Mouse (Mus musculus) heart, embryonic 13.5 days (tissue): Measurements from ENCODE around the gene Lsamp. TPM values are rescaled to one million over a fixed set of nuclear protein-coding genes. Genes with fewer than 3 reads are reported as not detected.

Source experiments
- ATAC-seq: fragments of 200-750 bp; cut with Nextera tagmentation; 2 replicates; pipeline ENCODE4 v1.8.0; 2017; ENCODE audit warnings: moderate TSS enrichment; ENCODE audit not compliant: insufficient number of reproducible peaks, low FRiP score, low TSS enrichment; ENCODE audit errors: extremely low read depth
- H3K27ac ChIP-seq: fragments of 300-500 bp; sonication (generic); replicated peaks from 2 replicates; pipeline ENCODE4 v1.5.1; 2015; ENCODE audit warnings: moderate library complexity, mild to moderate bottlenecking, inconsistent platforms
- H3K27me3 ChIP-seq: fragments of 300-500 bp; sonication (generic); replicated peaks from 2 replicates; pipeline ENCODE4 v1.6.1; 2015; ENCODE audit warnings: mild to moderate bottlenecking, inconsistent platforms
- H3K36me3 ChIP-seq: fragments of 300-500 bp; sonication (generic); 2 replicates; pipeline ENCODE4 v1.6.1; 2015; ENCODE audit warnings: mild to moderate bottlenecking, inconsistent platforms
- H3K4me1 ChIP-seq: fragments of 300-500 bp; sonication (generic); 2 replicates; pipeline ENCODE4 v1.6.1; 2015; ENCODE audit warnings: inconsistent platforms
- H3K4me2 ChIP-seq: fragments of 300-500 bp; sonication (generic); 2 replicates; pipeline ENCODE4 v1.6.1; 2015; ENCODE audit warnings: inconsistent platforms, mild to moderate bottlenecking, moderate library complexity
- H3K4me3 ChIP-seq: fragments of 300-500 bp; sonication (generic); 2 replicates; pipeline ENCODE4 v1.5.1; 2015; ENCODE audit warnings: moderate library complexity, mild to moderate bottlenecking, inconsistent platforms
- H3K9ac ChIP-seq: fragments of 300-500 bp; sonication (generic); 2 replicates; pipeline ENCODE4 v1.6.1; 2015; ENCODE audit warnings: inconsistent platforms, mild to moderate bottlenecking, moderate library complexity
- H3K9me3 ChIP-seq: fragments of 300-500 bp; sonication (generic); 2 replicates; pipeline ENCODE4 v1.6.1; 2016; ENCODE audit warnings: inconsistent platforms
- WGBS: fragments of 180-500 bp; shearing (Covaris S2); methylation state at CpG from one replicate; pipeline ENCODE4 v1.1.7; 2015; ENCODE audit warnings: mixed read lengths; 5-methylcytosine and 5-hydroxymethylcytosine counted together
- polyA plus RNA-seq: library from polyadenylated mRNA; unstranded; fragments of >200 nt; fragmentation: Nextera tagmentation; extraction: Ambion mirVana; gene quantifications from 2 replicates; pipeline ENCODE4 v1.2.1, GENCODE M21; 2015

Lsamp gene
- polyA plus RNA-seq, 1 experiment from 2014 or later, result 1.1 TPM

DNA sequence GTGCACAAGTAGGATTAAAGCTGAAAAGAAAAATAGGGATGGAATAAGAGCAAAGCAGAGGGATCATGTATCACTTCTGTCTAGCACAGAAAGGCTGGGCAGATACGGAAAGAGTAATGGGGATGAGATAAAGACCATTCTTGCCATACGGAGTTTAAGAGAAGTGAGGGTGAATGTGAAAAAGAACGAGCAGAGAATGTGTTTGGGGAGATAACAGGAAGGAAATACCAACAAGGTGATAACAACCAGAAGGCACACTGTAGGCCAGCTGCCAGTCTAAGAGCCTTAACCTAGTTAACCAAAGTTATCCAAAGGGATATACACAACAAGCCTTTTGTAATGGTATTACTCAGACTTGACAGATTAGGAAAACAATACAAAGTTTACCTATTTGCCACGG is 725.4 kb downstream of the Lsamp start:
- no peak for ATAC-seq
- 12% methylated on average over 4 of the region's 4 CpGs for WGBS
- Histone ChIP-seq H3K27me3 (no peaks in the 10 kb centered on the region), H3K9ac (no peak overlapping the region), H3K4me1 (peaks cover 8% of the 10 kb centered on the region), H3K9me3 (no peaks in the 10 kb centered on the region), H3K36me3 (no peaks in the 10 kb centered on the region), H3K4me3 (no peak overlapping the region), H3K4me2 (no peak overlapping the region), H3K27ac (no peak overlapping the region)

DNA sequence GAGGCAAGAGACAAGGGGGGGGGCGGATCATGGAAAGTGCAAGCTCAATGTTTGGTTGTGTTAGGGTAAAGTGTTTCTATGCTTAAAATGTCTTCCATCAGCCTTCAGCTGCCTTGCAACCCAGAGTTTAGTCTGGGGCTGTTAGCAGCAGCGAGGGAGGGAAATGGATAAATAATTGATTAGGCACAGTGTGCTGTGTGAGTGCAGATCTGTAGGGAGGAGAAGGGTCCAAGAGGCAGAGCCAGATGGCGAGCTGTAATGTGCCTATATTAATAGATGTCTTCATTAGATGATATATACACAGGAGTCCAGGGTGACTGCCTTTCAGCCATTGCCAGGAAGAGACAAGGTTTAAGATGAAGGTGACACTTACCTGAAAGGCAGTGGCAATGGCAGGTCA is 725.9 kb downstream of the Lsamp start:
- ATAC-seq, result no peak

DNA sequence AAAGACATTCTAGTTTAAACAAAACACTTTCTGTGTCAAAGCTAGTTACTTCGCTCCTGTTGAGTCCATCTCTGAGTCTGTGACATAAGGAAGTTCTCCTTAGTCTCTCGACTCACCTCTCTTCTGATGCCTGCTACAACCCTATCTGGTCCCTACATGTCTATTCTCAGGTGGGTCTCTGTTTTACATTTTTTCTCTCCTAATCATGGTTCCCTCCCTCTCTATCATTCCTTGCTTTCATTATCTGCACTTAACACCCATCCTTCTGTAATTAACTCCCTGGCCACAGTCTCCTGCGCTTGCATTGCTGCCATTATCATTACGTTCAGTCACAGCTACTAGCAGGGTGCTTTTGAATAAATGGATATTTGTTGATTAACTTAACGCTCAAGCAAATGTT is 726.3 kb downstream of the Lsamp start:
- H3K4me2 ChIP-seq, result no peak overlapping the region
- H3K9me3 ChIP-seq, result no peaks in the 10 kb centered on the region
- 70% methylated on average over 5 of the region's 5 CpGs for WGBS
- no peak overlapping the region for H3K9ac ChIP-seq
- no peak for ATAC-seq
- no peaks in the 10 kb centered on the region for H3K36me3 ChIP-seq
- H3K27ac ChIP-seq, result no peak overlapping the region
- H3K27me3 ChIP-seq, result no peaks in the 10 kb centered on the region
- H3K4me1 ChIP-seq, result peaks cover 8% of the 10 kb centered on the region
- no peak overlapping the region for H3K4me3 ChIP-seq

More for the DNA sequence above, 725.9 kb downstream of the Lsamp start:
- Histone ChIP-seq H3K9ac (no peak overlapping the region), H3K4me1 (peaks cover 8% of the 10 kb centered on the region), H3K27ac (no peak overlapping the region), H3K36me3 (no peaks in the 10 kb centered on the region), H3K9me3 (no peaks in the 10 kb centered on the region), H3K27me3 (no peaks in the 10 kb centered on the region), H3K4me2 (no peak overlapping the region), H3K4me3 (no peak overlapping the region)
- 59% methylated on average over 3 of the region's 3 CpGs for WGBS

DNA sequence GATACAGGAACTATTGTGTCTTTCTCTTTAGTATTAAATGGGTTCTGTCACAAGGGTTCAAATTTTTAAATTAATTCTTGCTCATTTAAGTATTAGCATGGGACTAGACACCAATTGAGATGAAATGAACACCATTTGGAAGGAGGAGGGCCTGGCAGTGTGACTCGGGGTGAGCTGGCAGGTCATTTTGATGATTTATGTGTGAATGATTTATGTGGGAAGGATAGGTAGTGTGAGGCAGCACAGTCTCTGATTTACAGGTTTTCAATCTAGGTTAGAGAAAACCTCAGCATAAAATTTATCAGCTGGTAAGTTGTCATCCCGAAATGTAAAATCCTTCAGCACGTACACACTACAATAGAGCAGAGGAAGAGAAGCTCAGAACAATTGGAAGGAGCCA is 729.6 kb downstream of the Lsamp start:
- H3K9me3 ChIP-seq, result no peaks in the 10 kb centered on the region
- H3K4me2 ChIP-seq, result no peak overlapping the region
- no peaks in the 10 kb centered on the region for H3K27me3 ChIP-seq
- H3K9ac ChIP-seq, result no peak overlapping the region
- peaks cover 8% of the 10 kb centered on the region for H3K4me1 ChIP-seq
- WGBS, result 64% methylated on average over 3 of the region's 3 CpGs
- ATAC-seq, result no peak
- no peak overlapping the region for H3K27ac ChIP-seq
- H3K4me3 ChIP-seq, result no peak overlapping the region
- H3K36me3 ChIP-seq, result no peaks in the 10 kb centered on the region

DNA sequence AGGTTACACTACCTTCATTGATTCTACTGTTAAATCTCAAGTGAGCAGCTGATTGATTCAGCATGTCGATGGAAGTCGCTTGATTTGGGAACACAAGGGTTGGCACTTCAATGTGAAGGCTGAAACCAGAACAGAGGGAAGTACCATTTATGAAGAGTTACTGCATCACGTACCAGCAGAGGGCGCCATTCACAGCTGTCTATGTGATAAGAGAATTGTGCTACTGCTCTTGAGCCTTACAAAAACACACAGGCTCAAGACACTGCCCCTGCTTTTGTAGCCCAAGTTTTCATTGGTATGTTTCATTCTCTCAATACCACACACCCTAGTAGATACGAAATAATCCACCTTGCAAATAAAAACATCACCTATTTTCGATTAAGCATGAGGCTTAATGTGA is 754.9 kb downstream of the Lsamp start:
- no peaks in the 10 kb centered on the region for H3K9me3 ChIP-seq
- no peak overlapping the region for H3K4me3 ChIP-seq
- WGBS, result 35% methylated on average over 6 of the region's 6 CpGs
- ATAC-seq, result no peak
- no peak overlapping the region for H3K4me2 ChIP-seq
- no peak overlapping the region for H3K9ac ChIP-seq
- H3K27ac ChIP-seq, result no peak overlapping the region
- no peaks in the 10 kb centered on the region for H3K27me3 ChIP-seq
- no peaks in the 10 kb centered on the region for H3K4me1 ChIP-seq
- no peaks in the 10 kb centered on the region for H3K36me3 ChIP-seq

DNA sequence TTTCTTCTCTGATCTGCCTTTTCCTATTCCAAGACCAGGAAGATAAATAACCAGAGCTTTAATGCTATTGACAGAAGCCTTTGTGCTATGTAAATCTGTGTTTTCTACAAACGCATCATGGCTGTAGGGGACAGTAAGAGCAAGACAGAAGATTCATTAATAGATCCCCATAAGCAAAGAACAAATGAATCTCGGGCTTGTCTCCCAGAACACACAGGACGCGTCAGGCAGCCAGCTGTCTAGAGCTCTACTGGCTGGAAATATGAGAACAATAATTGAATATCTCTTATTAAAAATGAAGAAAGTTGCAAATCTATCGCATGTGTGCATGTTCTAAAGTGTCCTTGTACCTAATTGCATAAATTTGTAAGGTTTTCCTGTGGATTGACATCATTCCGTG is 755.6 kb downstream of the Lsamp start:
- H3K27ac ChIP-seq, result no peak overlapping the region
- H3K4me3 ChIP-seq, result no peak overlapping the region
- H3K9me3 ChIP-seq, result no peaks in the 10 kb centered on the region
- H3K9ac ChIP-seq, result no peak overlapping the region
- ATAC-seq, result no peak
- no peaks in the 10 kb centered on the region for H3K36me3 ChIP-seq
- no peaks in the 10 kb centered on the region for H3K27me3 ChIP-seq
- H3K4me1 ChIP-seq, result no peaks in the 10 kb centered on the region
- 79% methylated on average over 6 of the region's 6 CpGs for WGBS
- H3K4me2 ChIP-seq, result no peak overlapping the region

DNA sequence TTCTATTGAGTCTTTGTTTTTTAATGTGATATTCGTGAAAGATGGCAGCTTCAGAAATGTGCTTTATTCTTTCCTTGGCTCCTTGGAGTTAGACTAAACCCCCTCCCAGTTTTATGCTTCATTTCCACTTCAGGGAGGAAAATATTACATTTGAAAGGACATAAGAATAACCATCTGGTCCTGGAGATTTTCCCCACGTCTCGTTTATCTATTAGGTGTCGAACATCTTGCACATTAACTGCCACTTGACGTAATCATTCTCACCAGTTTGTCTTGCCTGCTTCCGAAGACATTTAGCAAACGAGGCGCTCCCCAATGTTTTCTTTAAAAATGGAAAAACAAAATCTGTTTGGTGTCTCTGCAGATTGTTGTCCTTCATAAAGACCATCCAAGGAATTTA is 756.1 kb downstream of the Lsamp start:
- WGBS, result 64% methylated on average over 8 of the region's 8 CpGs
- no peak for ATAC-seq
- H3K27me3 ChIP-seq, result no peaks in the 10 kb centered on the region
- no peaks in the 10 kb centered on the region for H3K9me3 ChIP-seq
- no peak overlapping the region for H3K27ac ChIP-seq
- no peaks in the 10 kb centered on the region for H3K36me3 ChIP-seq
- no peak overlapping the region for H3K4me2 ChIP-seq
- H3K4me1 ChIP-seq, result no peaks in the 10 kb centered on the region
- no peak overlapping the region for H3K4me3 ChIP-seq
- H3K9ac ChIP-seq, result no peak overlapping the region

DNA sequence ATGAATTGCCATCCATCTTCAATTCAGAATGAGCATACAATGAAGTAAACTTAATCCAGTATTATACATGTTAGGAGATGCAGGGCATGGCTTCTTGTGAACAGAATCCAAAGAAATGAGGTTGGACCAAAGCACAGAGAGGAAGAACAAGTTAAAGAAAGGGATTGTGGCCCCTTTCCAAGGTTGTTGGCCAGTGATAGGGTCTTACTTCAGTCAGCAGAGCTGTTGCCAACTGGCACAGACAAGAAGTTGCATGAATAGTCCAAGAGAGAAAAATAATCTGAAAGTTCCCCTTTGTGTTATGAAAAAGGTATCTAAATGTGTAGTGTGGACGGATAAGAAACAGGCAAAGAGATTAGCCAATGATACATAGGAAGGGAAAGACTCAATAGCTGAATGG is 843.0 kb downstream of the Lsamp start:
- Histone ChIP-seq H3K4me1 (no peaks in the 10 kb centered on the region), H3K9ac (no peak overlapping the region), H3K36me3 (no peaks in the 10 kb centered on the region), H3K27me3 (no peaks in the 10 kb centered on the region), H3K4me3 (no peak overlapping the region), H3K4me2 (no peak overlapping the region), H3K27ac (no peak overlapping the region), H3K9me3 (no peaks in the 10 kb centered on the region)
- ATAC-seq, result no peak
- 33% methylated on average over 1 of the region's 1 CpGs for WGBS

DNA sequence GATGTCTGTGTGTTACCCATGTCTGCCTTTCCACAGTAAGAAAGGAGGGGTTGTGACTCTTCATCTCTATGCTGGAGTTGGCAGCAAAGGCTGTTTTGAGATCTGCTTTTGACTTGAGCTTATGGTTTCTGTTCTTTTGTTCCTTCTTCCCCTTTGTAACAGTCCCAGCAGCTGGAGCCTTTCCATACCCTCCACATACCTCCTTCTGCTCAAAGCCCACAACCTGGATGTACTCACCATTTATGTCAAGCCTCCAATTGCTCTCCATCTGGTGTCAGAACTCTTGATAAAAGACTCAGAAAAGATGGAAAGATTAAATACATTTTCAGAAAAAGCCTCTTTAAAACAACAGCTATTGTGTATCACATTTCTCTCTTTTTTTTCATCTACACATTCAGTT is 847.4 kb downstream of the Lsamp start:
- H3K27ac ChIP-seq, result no peak overlapping the region
- no peaks in the 10 kb centered on the region for H3K27me3 ChIP-seq
- H3K4me1 ChIP-seq, result no peaks in the 10 kb centered on the region
- H3K9ac ChIP-seq, result no peak overlapping the region
- ATAC-seq, result no peak
- no peaks in the 10 kb centered on the region for H3K9me3 ChIP-seq
- H3K4me2 ChIP-seq, result no peak overlapping the region
- H3K36me3 ChIP-seq, result no peaks in the 10 kb centered on the region
- no peak overlapping the region for H3K4me3 ChIP-seq

DNA sequence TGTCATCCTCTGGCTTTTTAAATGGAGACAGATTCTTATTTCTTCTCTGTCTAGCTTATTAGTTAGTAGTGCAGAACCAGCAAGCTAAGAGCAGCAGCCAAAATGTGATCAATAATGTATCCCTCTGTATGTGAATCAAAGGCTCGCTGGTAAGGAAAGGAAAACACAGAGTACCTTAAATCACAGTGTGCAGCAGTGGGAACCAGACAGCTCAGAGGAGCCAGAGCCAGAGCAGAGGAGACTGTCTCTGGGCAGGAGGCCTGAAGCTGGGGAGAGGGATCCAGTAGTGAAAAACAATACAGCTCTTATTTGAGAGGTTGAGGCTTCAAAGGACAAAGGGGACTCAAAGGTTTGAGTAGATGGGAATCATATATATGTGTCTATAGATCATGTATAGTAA is 857.6 kb downstream of the Lsamp start:
- no peak overlapping the region for H3K4me2 ChIP-seq
- 62% methylated on average over 1 of the region's 1 CpGs for WGBS
- no peaks in the 10 kb centered on the region for H3K4me1 ChIP-seq
- no peaks in the 10 kb centered on the region for H3K27me3 ChIP-seq
- H3K9me3 ChIP-seq, result no peaks in the 10 kb centered on the region
- no peak overlapping the region for H3K4me3 ChIP-seq
- no peaks in the 10 kb centered on the region for H3K36me3 ChIP-seq
- ATAC-seq, result no peak
- H3K27ac ChIP-seq, result no peak overlapping the region
- no peak overlapping the region for H3K9ac ChIP-seq

DNA sequence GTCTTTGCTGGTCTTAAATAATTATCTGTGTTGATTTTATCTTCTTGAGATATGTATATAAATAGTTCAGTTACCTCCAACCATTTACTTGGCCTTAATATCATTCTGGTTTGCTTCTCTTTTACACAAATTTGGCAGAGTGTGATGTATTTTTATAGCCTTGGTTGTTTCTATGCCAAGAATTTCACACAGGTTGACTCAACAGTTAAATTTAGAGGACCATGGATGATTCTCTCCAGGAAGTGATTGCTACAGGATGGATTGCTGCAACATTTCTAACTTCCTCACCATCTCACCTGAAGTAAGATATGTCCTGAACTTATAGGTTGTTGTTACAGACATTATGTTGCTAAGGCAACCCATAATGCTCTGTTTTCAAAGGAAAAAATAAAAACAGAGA is 882.6 kb downstream of the Lsamp start:
- no peaks in the 10 kb centered on the region for H3K27me3 ChIP-seq

DNA sequence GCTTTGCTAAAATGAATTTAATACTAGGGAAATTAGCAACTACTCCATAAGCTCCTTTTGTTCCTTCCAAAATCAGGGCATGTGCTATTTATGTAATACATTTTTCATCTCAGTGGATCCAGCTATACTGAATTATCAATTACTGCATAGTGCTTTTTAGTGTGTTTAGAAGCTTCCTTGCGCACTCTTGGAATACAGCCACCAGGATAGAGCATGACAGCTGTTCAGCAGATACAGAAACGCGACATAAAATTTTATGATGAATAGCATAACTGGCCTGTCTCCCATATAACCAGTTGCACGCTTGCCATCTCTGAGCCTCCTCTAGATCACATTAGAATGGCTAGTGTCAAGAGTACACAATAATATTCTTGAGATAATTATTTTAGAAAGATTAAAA is 894.1 kb downstream of the Lsamp start:
- Histone ChIP-seq H3K4me3 (no peak overlapping the region), H3K4me2 (no peak overlapping the region), H3K9ac (no peak overlapping the region), H3K9me3 (0 out of 2 replicates have a peak, but pooled peaks cover 4% of the 10 kb centered on the region), H3K27ac (no peak overlapping the region), H3K27me3 (no peaks in the 10 kb centered on the region), H3K4me1 (no peaks in the 10 kb centered on the region), H3K36me3 (no peaks in the 10 kb centered on the region)
- ATAC-seq, result no peak
- 70% methylated on average over 4 of the region's 4 CpGs for WGBS

More for the DNA sequence above, 882.6 kb downstream of the Lsamp start:
- no peak overlapping the region for H3K9ac ChIP-seq
- no peaks in the 10 kb centered on the region for H3K36me3 ChIP-seq
- no peaks in the 10 kb centered on the region for H3K9me3 ChIP-seq
- no peak overlapping the region for H3K4me3 ChIP-seq
- H3K4me1 ChIP-seq, result no peaks in the 10 kb centered on the region
- H3K27ac ChIP-seq, result no peak overlapping the region
- no peak for ATAC-seq
- H3K4me2 ChIP-seq, result no peak overlapping the region

DNA sequence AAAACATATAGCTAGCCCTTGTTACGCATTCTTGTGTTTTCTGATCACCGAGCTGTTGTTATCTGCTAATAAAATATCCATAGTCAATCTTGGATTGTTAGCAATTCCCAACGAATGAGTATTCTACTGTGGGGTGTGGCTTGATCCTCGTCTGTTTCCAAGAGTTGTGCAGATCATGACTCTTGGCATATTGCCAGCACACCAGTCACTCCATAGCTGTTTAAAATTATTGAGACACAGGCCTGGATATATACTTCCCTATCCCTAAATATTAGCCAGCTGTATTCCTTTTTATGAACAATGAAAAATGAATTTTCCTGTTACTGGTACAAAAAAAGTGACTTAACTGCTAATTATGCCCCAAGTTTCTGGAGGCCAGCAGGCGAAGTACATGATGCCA is 897.8 kb downstream of the Lsamp start:
- Histone ChIP-seq H3K36me3 (no peaks in the 10 kb centered on the region), H3K4me2 (no peak overlapping the region), H3K4me3 (no peak overlapping the region), H3K27me3 (no peaks in the 10 kb centered on the region), H3K27ac (no peak overlapping the region), H3K9ac (no peak overlapping the region), H3K9me3 (no peaks in the 10 kb centered on the region), H3K4me1 (no peaks in the 10 kb centered on the region)
- 59% methylated on average over 5 of the region's 5 CpGs for WGBS
- no peak for ATAC-seq
